Mouse (Mus musculus) cerebral cortex, adult 2 months (tissue): ENCODE results near the gene Esrrg.

Experiments used
- WGBS: fragments of 180-500 bp; shearing (Covaris S2); methylation state at CpG from one replicate; pipeline ENCODE4 v1.1.7; 2018; 5-methylcytosine and 5-hydroxymethylcytosine counted together

Gene Esrrg

GRCm38 (mm10) chr1:187608261-187608921 is at the start of gene Esrrg:
Esrrg (plus strand) TSS chr1:187608791.
- 13% methylated on average over 21 of the region's 21 CpGs for whole genome bisulfite sequencing

GRCm38 (mm10) chr1:187586541-187587075 is 22.0 kb upstream of the Esrrg start:
- WGBS: 87% methylated on average over 8 of the region's 8 CpGs

- 90% methylated on average over 2 of the region's 2 CpGs for WGBS
These were observed 5.6 kb upstream of the Esrrg start for GRCm38 (mm10) chr1:187602942-187603341.

GRCm38 (mm10) chr1:187604063-187604484 is 4.5 kb upstream of the Esrrg start:
- WGBS: 54% methylated on average over 11 of the region's 11 CpGs

GRCm38 (mm10) chr1:187604691-187605310 is 3.8 kb upstream of the Esrrg start:
- WGBS: 56% methylated on average over 24 of the region's 24 CpGs

GRCm38 (mm10) chr1:187605391-187606270 is 3.0 kb upstream of the Esrrg start:
- WGBS: 10% methylated on average over 32 of the region's 32 CpGs

GRCm38 (mm10) chr1:187606271-187607040 is 2.1 kb upstream of the Esrrg start:
- WGBS: 21% methylated on average over 23 of the region's 23 CpGs

GRCm38 (mm10) chr1:187607065-187608047 is 1.2 kb upstream of the Esrrg start:
- WGBS: 18% methylated on average over 47 of the region's 47 CpGs

GRCm38 (mm10) chr1:187609021-187609852 is 646 bp downstream of the Esrrg start:
- under 1% methylated on average over 72 of the region's 72 CpGs for WGBS

GRCm38 (mm10) chr1:187609853-187610230 is 1.3 kb downstream of the Esrrg start:
- 10% methylated on average over 16 of the region's 16 CpGs for WGBS

GRCm38 (mm10) chr1:187610336-187610948 is 1.9 kb downstream of the Esrrg start:
- WGBS: 54% methylated on average over 9 of the region's 9 CpGs

GRCm38 (mm10) chr1:187611925-187612324 is 3.3 kb downstream of the Esrrg start:
- 70% methylated on average over 5 of the region's 5 CpGs for WGBS

GRCm38 (mm10) chr1:187613277-187613676 is 4.7 kb downstream of the Esrrg start:
- 74% methylated on average over 3 of the region's 3 CpGs for WGBS

- WGBS: 85% methylated on average over 3 of the region's 3 CpGs
These were observed 15.4 kb downstream of the Esrrg start for GRCm38 (mm10) chr1:187623981-187624380.

- 92% methylated on average over 8 of the region's 8 CpGs for WGBS
These were observed 21.8 kb downstream of the Esrrg start for GRCm38 (mm10) chr1:187630361-187630760.

GRCm38 (mm10) chr1:187631486-187631885 is 22.9 kb downstream of the Esrrg start:
- 72% methylated on average over 8 of the region's 8 CpGs for WGBS

- 88% methylated on average over 8 of the region's 8 CpGs for WGBS
These were observed 36.7 kb downstream of the Esrrg start for GRCm38 (mm10) chr1:187645258-187645657.

GRCm38 (mm10) chr1:187648551-187648950 is 40.0 kb downstream of the Esrrg start:
- WGBS: 75% methylated on average over 8 of the region's 8 CpGs

- 60% methylated on average over 5 of the region's 5 CpGs for WGBS
These were observed 41.3 kb downstream of the Esrrg start for GRCm38 (mm10) chr1:187649871-187650270.
